Mouse (Mus musculus) bone marrow macrophage, adult 2 months (primary cell): ENCODE data around the gene Cyp2a4.
"Not testable (repeated sequence)": the region's sequence is repeated elsewhere in the genome, so short reads cannot be mapped to it uniquely, and the experiment has no call there.

Experiments
- CTCF ChIP-seq: IDR thresholded peaks from 2 replicates; pipeline ENCODE4 v1.5.1; 2012; ENCODE audit warnings: low read depth, mild to moderate bottlenecking, low read length, moderate library complexity
- POLR2A ChIP-seq: IDR thresholded peaks from 2 replicates; pipeline ENCODE4 v1.6.1; 2012; ENCODE audit warnings: mild to moderate bottlenecking, low read depth, low read length, borderline replicate concordance

DNA sequence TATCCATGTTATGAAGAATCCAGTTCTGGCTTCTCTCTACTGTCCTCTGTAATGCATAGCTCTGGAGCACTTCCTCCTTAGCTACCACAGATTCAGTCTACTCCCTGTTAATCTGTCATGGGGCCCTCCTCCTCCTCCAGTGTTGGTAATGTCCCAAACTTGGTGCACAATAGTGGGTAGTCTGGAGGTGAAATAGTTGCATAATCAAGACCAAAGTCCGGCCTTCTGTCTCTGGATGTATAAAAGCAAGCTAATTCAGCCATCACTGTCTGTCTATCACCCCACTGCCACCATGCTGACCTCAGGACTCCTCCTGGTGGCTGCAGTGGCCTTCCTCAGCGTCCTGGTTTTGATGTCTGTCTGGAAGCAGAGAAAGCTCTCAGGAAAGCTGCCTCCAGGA lies at the start of gene Cyp2a4:
- not testable (repeated sequence) for TF ChIP-seq CTCF, POLR2A
